Mouse (Mus musculus): ENCODE data around the gene Nhlh1.

- TF ChIP-seq GATA1 (IDR thresholded peaks at IDR 0.05; ENCODE audit: borderline replicate concordance, low read length) (no peak), FLI1 (IDR thresholded peaks at IDR 0.05; ENCODE audit: low read length) (no peak)
Observed at GRCm38 (mm10) chr1:172027010-172027808, 30.2 kb downstream of the Nhlh1 start.

Data from megakaryocyte, embryonic 14.5 days (primary cell).